Mouse (Mus musculus): Measurements from ENCODE around the gene Arhgap44.

DNA sequence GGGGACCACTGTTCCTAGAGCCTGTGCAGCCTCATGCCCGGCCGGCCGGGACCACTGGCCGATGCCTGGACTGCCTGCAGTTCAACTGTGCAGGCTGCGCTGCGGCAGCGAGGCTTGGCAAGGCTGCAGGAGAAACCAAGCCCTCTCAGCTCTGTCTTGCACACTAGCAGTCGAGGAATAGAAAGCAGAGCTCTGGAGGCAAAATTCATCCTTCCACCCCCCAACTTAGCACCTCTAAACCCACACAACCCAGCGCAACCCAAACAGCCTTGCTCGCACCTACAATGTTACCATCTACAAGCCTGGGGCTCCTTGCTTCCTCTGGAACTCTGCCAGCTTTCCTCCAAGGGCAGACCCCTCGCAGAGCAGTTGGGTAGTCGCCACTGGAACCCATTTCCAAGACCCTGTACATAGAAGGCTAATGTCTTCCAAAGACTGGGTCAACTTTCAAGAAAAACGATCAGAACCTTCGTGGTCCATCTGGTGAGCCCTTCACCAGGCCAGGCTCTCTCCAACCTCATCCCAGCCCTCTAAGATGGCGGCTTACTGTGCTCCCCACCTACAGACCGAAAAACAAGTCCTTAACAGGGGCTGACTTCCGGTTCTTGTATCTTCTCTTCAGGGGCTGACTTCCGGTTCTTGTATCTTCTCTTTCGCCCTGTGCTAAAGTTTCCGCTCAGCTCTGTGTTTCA is 4.6 kb downstream of the Arhgap44 start:
- no peak for TF ChIP-seq CTCF (IDR thresholded peaks at IDR 0.05)
- TF ChIP-seq EP300 (IDR thresholded peaks at IDR 0.05): no peak

Measured in lung, postnatal 0 days (tissue).